Comparison of ENCODE assay signal across 32 mouse cellular contexts in the genomic region with DNA sequence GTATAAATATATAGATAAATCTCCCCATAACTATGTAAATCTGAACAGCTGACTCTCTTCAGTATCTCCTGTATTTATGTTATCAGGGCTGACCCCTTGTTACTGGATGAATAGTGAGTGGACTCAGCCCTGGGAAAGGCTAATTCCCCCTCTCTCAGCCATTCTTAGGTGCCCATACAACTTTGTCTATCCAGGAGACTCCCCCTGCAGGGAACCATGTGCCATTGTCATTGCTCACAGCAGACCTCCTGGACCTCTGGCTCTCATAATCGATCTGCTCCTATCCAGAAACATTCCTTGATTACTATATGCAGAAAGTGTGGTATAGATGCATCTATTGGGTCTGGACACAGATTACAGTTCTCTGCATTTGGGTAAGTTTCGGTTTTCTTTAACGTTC. TPM values are rescaled to one million over a fixed set of nuclear protein-coding genes. Genes with fewer than 3 reads are reported as not detected.
DNase-seq lines count a peak whose midpoint lies in the region; ATAC-seq and TF ChIP-seq lines count a peak whose summit lies in the region.
"Had no signal": no experiment of that assay in that cellular context is flagged by ENCODE, and none has a peak within 500 bp of the region (broad histone marks: within the 10 kb centered on the region; RNA-seq: fewer than 3 reads in every experiment).

No protein-coding gene starts in this region.

- H3K27me3 ChIP-seq in lung, postnatal 0 days (replicated peaks; ENCODE audit: insufficient read depth, low read length): no peaks in the 10 kb centered on the region
- H3K27me3 ChIP-seq in stomach, postnatal 0 days (ENCODE audit: control insufficient read depth, insufficient read depth, low read length): no peaks in the 10 kb centered on the region
- H3K27me3 ChIP-seq: embryonic facial prominence, embryonic 12.5 days; forebrain, embryonic 15.5 days; limb, embryonic 12.5 days; midbrain, embryonic 12.5 days; neural tube, embryonic 13.5 days had no signal

- TF ChIP-seq EP300 in lung, postnatal 0 days (IDR thresholded peaks at IDR 0.05): no peak
- TF ChIP-seq EP300 in stomach, postnatal 0 days (optimal IDR thresholded peaks at IDR 0.05): no peak

- TF ChIP-seq CTCF in lung, postnatal 0 days (IDR thresholded peaks at IDR 0.05): 0 out of 2 replicates have a peak, but pooled peaks have one; percentile 11
- peak; percentile 26 for TF ChIP-seq CTCF in stomach, postnatal 0 days (IDR thresholded peaks at IDR 0.05; ENCODE audit: low read depth)

- no peak overlapping the region for H3K9ac ChIP-seq in lung, postnatal 0 days (replicated peaks; ENCODE audit: low read depth)
- no peak overlapping the region for H3K9ac ChIP-seq in stomach, postnatal 0 days (ENCODE audit: low read length)
- H3K9ac ChIP-seq: embryonic facial prominence, embryonic 12.5 days; forebrain, embryonic 15.5 days; hindbrain, embryonic 14.5 days; limb, embryonic 12.5 days; midbrain, embryonic 12.5 days; neural tube, embryonic 13.5 days had no signal

- H3K36me3 ChIP-seq in lung, postnatal 0 days (ENCODE audit: insufficient read depth, low read length): no peaks in the 10 kb centered on the region
- H3K36me3 ChIP-seq in stomach, postnatal 0 days (ENCODE audit: control insufficient read depth, insufficient read depth, low read length): no peaks in the 10 kb centered on the region
- H3K36me3 ChIP-seq: embryonic facial prominence, embryonic 12.5 days; forebrain, embryonic 10.5 days; forebrain, embryonic 15.5 days; limb, embryonic 12.5 days; midbrain, embryonic 12.5 days; neural tube, embryonic 13.5 days had no signal

- H3K27ac ChIP-seq in lung, postnatal 0 days (ENCODE audit: low read length): no peak overlapping the region
- H3K27ac ChIP-seq in stomach, postnatal 0 days (replicated peaks): no peak overlapping the region
- H3K27ac ChIP-seq: embryonic facial prominence, embryonic 12.5 days; forebrain, embryonic 10.5 days; forebrain, embryonic 15.5 days; hindbrain, embryonic 14.5 days; left cerebral cortex, adult 2 months; limb, embryonic 12.5 days; midbrain, embryonic 12.5 days; neural tube, embryonic 13.5 days had no signal

- no peaks in the 10 kb centered on the region for H3K9me3 ChIP-seq in lung, postnatal 0 days (ENCODE audit: low read length)
- no peaks in the 10 kb centered on the region for H3K9me3 ChIP-seq in stomach, postnatal 0 days (ENCODE audit: control insufficient read depth, low read length)
- H3K9me3 ChIP-seq: embryonic facial prominence, embryonic 12.5 days; forebrain, embryonic 10.5 days; forebrain, embryonic 15.5 days; limb, embryonic 12.5 days; midbrain, embryonic 12.5 days; neural tube, embryonic 13.5 days had no signal

- H3K4me3 ChIP-seq in lung, postnatal 0 days (ENCODE audit: low read depth, low read length): no peak overlapping the region
- H3K4me3 ChIP-seq in stomach, postnatal 0 days (ENCODE audit: low read depth, low read length): no peak overlapping the region
- H3K4me3 ChIP-seq: embryonic facial prominence, embryonic 12.5 days; forebrain, embryonic 10.5 days; forebrain, embryonic 15.5 days; left cerebral cortex, adult 2 months; limb, embryonic 12.5 days; midbrain, embryonic 12.5 days; neural tube, embryonic 13.5 days had no signal

- no peak for ATAC-seq in CD4-positive, CD25-positive, alpha-beta regulatory T cell, adult 4 months
- ATAC-seq in lung, postnatal 0 days: no peak
- no peak for ATAC-seq in stomach, postnatal 0 days (ENCODE audit: low FRiP score, low TSS enrichment)
- ATAC-seq: forebrain, embryonic 15.5 days had no signal

- 0 out of 2 replicates have a peak, but pooled peaks cover 4% of the 10 kb centered on the region for H3K4me1 ChIP-seq in lung, postnatal 0 days (ENCODE audit: insufficient read depth, low read depth, low read length)
- H3K4me1 ChIP-seq in stomach, postnatal 0 days (replicated peaks; ENCODE audit: control insufficient read depth, insufficient read depth): no peaks in the 10 kb centered on the region
- H3K4me1 ChIP-seq: embryonic facial prominence, embryonic 12.5 days had no signal

- DNase-seq in CD4-positive, CD25-positive, alpha-beta regulatory T cell, adult 2 months (ENCODE audit: low read depth, low spot score): peak; percentile 3
- no peak for DNase-seq in lung, postnatal 0 days (ENCODE audit: low spot score)
- no peak for DNase-seq in lung, postnatal 4 days
- peak; percentile 56 for DNase-seq in ZHBTc4 (ENCODE audit: low read depth, low spot score)
- DNase-seq in stomach, postnatal 0 days (ENCODE audit: low spot score): no peak
- no peak for DNase-seq in right cerebral cortex, postnatal 10 days (ENCODE audit: low spot score in 2 of 2)
- no peak for DNase-seq in thymus, postnatal 36 days
- DNase-seq: adrenal gland, adult 8-10 months; cerebellum, adult 8-10 months; cerebellum, postnatal 25 days; embryo, embryonic 11 days; gastrocnemius, postnatal 25 days; heart, adult 11 months; heart, postnatal 36 days; kidney, adult 9 months; kidney, postnatal 14 days; lung, postnatal 14 days; thymus, postnatal 14 days had no signal

- no peak overlapping the region for H3K4me2 ChIP-seq in lung, postnatal 0 days (replicated peaks; ENCODE audit: low read depth, low read length)
- no peak overlapping the region for H3K4me2 ChIP-seq in stomach, postnatal 0 days (replicated peaks; ENCODE audit: low read depth)
- H3K4me2 ChIP-seq: embryonic facial prominence, embryonic 12.5 days; forebrain, embryonic 15.5 days; heart, embryonic 11.5 days; hindbrain, embryonic 14.5 days; limb, embryonic 12.5 days; midbrain, embryonic 12.5 days; neural tube, embryonic 13.5 days had no signal

- 87% methylated on average over 3 of the region's 3 CpGs for WGBS in lung, postnatal 0 days
- 85% methylated on average over 3 of the region's 3 CpGs for WGBS in stomach, postnatal 0 days

RNA-seq across cellular contexts. Expression of gene Zfp459, which starts 4.4 kb away (rescaled TPM):
- polyA plus RNA-seq in CD4-positive, CD25-positive, alpha-beta regulatory T cell, adult 4 months (2017; shearing (Covaris generic)): 1 to 10 TPM; 2.3 to 2.4 TPM
- polyA plus RNA-seq in lung, postnatal 0 days (2015; fragmentation: Nextera tagmentation; extraction: Ambion mirVana): 0.35 and 0.55 TPM in 2 replicates
- 1.3 and 1.5 TPM in 2 replicates for polyA plus RNA-seq in stomach, postnatal 0 days (2015; fragmentation: Nextera tagmentation; extraction: Ambion mirVana)

RNA-seq across cellular contexts. Expression of gene Zfp429, which starts 17.2 kb away (rescaled TPM):
- polyA plus RNA-seq in CD4-positive, CD25-positive, alpha-beta regulatory T cell, adult 4 months (2017; shearing (Covaris generic)): 10 to 100 TPM; 21.8 to 24.6 TPM
- polyA plus RNA-seq in lung, postnatal 0 days (2015; fragmentation: Nextera tagmentation; extraction: Ambion mirVana): 5.3 and 6.7 TPM in 2 replicates
- polyA plus RNA-seq in stomach, postnatal 0 days (2015; fragmentation: Nextera tagmentation; extraction: Ambion mirVana): 4.1 and 4.8 TPM in 2 replicates

RNA-seq across cellular contexts. Expression of gene Zfp874a, which starts 34.6 kb away (rescaled TPM):
- 10 to 100 TPM; 14.1 to 19.7 TPM for polyA plus RNA-seq in CD4-positive, CD25-positive, alpha-beta regulatory T cell, adult 4 months (2017; shearing (Covaris generic))
- 7.9 and 8.8 TPM in 2 replicates for polyA plus RNA-seq in lung, postnatal 0 days (2015; fragmentation: Nextera tagmentation; extraction: Ambion mirVana)
- 4.6 and 4.7 TPM in 2 replicates for polyA plus RNA-seq in stomach, postnatal 0 days (2015; fragmentation: Nextera tagmentation; extraction: Ambion mirVana)

RNA-seq across cellular contexts. Expression of gene Zfp456, which starts 41.2 kb away (rescaled TPM):
- polyA plus RNA-seq in CD4-positive, CD25-positive, alpha-beta regulatory T cell, adult 4 months (2017; shearing (Covaris generic)): 1 to 10 TPM; 4.2 to 7.7 TPM
- 1.3 and 1.5 TPM in 2 replicates for polyA plus RNA-seq in lung, postnatal 0 days (2015; fragmentation: Nextera tagmentation; extraction: Ambion mirVana)
- 0.97 and 1.0 TPM in 2 replicates for polyA plus RNA-seq in stomach, postnatal 0 days (2015; fragmentation: Nextera tagmentation; extraction: Ambion mirVana)

RNA-seq across cellular contexts. Expression of gene Gm28041, which starts 41.3 kb away (rescaled TPM):
- 1 to 10 TPM; 1.0 to 1.1 TPM for polyA plus RNA-seq in CD4-positive, CD25-positive, alpha-beta regulatory T cell, adult 4 months (2017; shearing (Covaris generic))
- 0.43 TPM in 1 of 2 replicates, not detected in the other for polyA plus RNA-seq in lung, postnatal 0 days (2015; fragmentation: Nextera tagmentation; extraction: Ambion mirVana)
- 0.44 and 0.47 TPM in 2 replicates for polyA plus RNA-seq in stomach, postnatal 0 days (2015; fragmentation: Nextera tagmentation; extraction: Ambion mirVana)
- polyA plus RNA-seq: forebrain, embryonic 15.5 days; frontal cortex, adult 2 months; heart, embryonic 16.5 days; hindbrain, embryonic 14.5 days; limb, embryonic 12.5 days; liver, adult 2 months; neural tube, embryonic 13.5 days; small intestine, adult 2 months had no signal

Comparison
In these comparisons a context has a peak if more than half of its experiments do, and no peak if none do; other contexts are left out.
1. DNase-seq: peak in CD4-positive, CD25-positive, alpha-beta regulatory T cell, adult 2 months (single experiment) and ZHBTc4 (single experiment); none in lung, postnatal 0 days (single experiment), lung, postnatal 4 days (0 of 2), stomach, postnatal 0 days (single experiment), right cerebral cortex, postnatal 10 days (0 of 2) and thymus, postnatal 36 days (0 of 2).